Mouse (Mus musculus) forebrain, embryonic 15.5 days (tissue): ENCODE data around the gene Rnf40. TPM values are rescaled to one million over a fixed set of nuclear protein-coding genes. Genes with fewer than 3 reads are reported as not detected.

Source experiments
- ATAC-seq: fragments of 200-750 bp; cut with Nextera tagmentation; replicated peaks from 2 replicates; pipeline ENCODE4 v1.8.0; 2017; ENCODE audit warnings: mild to moderate bottlenecking, moderate TSS enrichment, moderate library complexity
- H3K27ac ChIP-seq: fragments of 300-500 bp; sonication (generic); replicated peaks from 2 replicates; pipeline ENCODE4 v1.5.1; 2015; ENCODE audit warnings: mild to moderate bottlenecking, inconsistent platforms
- H3K27me3 ChIP-seq: fragments of 300-500 bp; sonication (generic); 2 replicates; pipeline ENCODE4 v1.6.1; 2015; ENCODE audit warnings: inconsistent platforms
- H3K36me3 ChIP-seq: fragments of 300-500 bp; sonication (generic); 2 replicates; pipeline ENCODE4 v1.6.1; 2015; ENCODE audit warnings: mild to moderate bottlenecking, inconsistent platforms
- H3K4me1 ChIP-seq: fragments of 300-500 bp; sonication (generic); 2 replicates; pipeline ENCODE4 v1.6.1; 2015; ENCODE audit warnings: inconsistent platforms
- H3K4me2 ChIP-seq: fragments of 300-500 bp; sonication (generic); replicated peaks from 2 replicates; pipeline ENCODE4 v1.6.1; 2015; ENCODE audit warnings: mild to moderate bottlenecking, inconsistent platforms
- H3K4me3 ChIP-seq: fragments of 300-500 bp; sonication (generic); 2 replicates; pipeline ENCODE4 v1.5.1; 2015; ENCODE audit warnings: mild to moderate bottlenecking, inconsistent platforms
- H3K9ac ChIP-seq: fragments of 300-500 bp; sonication (generic); replicated peaks from 2 replicates; pipeline ENCODE4 v1.6.1; 2015; ENCODE audit warnings: mild to moderate bottlenecking, inconsistent platforms
- H3K9me3 ChIP-seq: fragments of 300-500 bp; sonication (generic); 2 replicates; pipeline ENCODE4 v1.6.1; 2016; ENCODE audit warnings: inconsistent platforms
- WGBS: fragments of 180-500 bp; shearing (Covaris S2); methylation state at CpG from one replicate; pipeline ENCODE4 v1.1.7; 2015; ENCODE audit warnings: mixed read lengths; 5-methylcytosine and 5-hydroxymethylcytosine counted together
- polyA plus RNA-seq: library from polyadenylated mRNA; unstranded; fragments of >200 nt; fragmentation: Nextera tagmentation; extraction: Ambion mirVana; gene quantifications from 2 replicates; pipeline ENCODE4 v1.2.1, GENCODE M21; 2015

Gene Rnf40
- polyA plus RNA-seq, 1 experiment from 2014 or later = 52.4 TPM

GRCm38 (mm10) chr7:127585031-127585430 lies 3.5 kb upstream of the Rnf40 start:
- no peaks in the 10 kb centered on the region for H3K27me3 ChIP-seq
- peaks cover 37% of the 10 kb centered on the region for H3K36me3 ChIP-seq

DNA sequence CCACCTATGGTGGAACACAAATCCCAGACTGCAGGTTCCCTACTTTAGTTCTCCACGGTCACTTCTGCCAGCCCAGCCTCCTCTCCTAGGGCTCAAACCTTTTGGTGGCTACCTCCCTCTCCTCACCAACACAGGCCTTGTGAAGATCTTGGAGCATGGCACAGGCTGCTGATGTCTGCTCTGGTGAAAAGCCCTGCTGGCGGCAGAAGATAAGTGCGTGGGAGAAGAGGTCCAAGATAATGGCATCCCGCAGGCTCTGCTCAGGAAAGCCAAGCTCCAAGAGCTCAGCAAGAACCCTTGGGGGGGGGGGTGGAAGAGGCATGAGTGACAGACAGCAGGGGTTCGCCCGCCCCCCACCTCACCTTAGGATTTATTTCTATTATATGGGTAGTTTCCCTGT lies 2.4 kb upstream of the Rnf40 start:
- H3K36me3 ChIP-seq = peaks cover 39% of the 10 kb centered on the region
- no peak overlapping the region for H3K27ac ChIP-seq
- H3K4me1 ChIP-seq = peaks cover 18% of the 10 kb centered on the region
- WGBS = 96% methylated on average over 6 of the region's 6 CpGs
- H3K4me3 ChIP-seq = no peak overlapping the region
- no peak for ATAC-seq
- H3K9ac ChIP-seq = no peak overlapping the region
- H3K4me2 ChIP-seq = no peak overlapping the region
- H3K27me3 ChIP-seq = no peaks in the 10 kb centered on the region
- no peaks in the 10 kb centered on the region for H3K9me3 ChIP-seq

More at GRCm38 (mm10) chr7:127585031-127585430, 3.5 kb upstream of the Rnf40 start:
- Histone ChIP-seq H3K4me2 (no peak overlapping the region), H3K27ac (no peak overlapping the region), H3K9me3 (no peaks in the 10 kb centered on the region), H3K4me3 (no peak overlapping the region), H3K9ac (no peak overlapping the region), H3K4me1 (peaks cover 18% of the 10 kb centered on the region)
- ATAC-seq = no peak
- WGBS = 89% methylated on average over 7 of the region's 7 CpGs

GRCm38 (mm10) chr7:127587196-127587595 lies 1.4 kb upstream of the Rnf40 start:
- Histone ChIP-seq H3K27ac (peak overlapping the region; percentile 84; the same call in 1 of the 2 replicates), H3K9ac (peak overlapping the region; percentile 48), H3K27me3 (no peaks in the 10 kb centered on the region), H3K4me3 (peak overlapping the region; percentile 72; the same call in 1 of the 2 replicates), H3K36me3 (peaks cover 43% of the 10 kb centered on the region), H3K4me2 (peak overlapping the region; percentile 86), H3K9me3 (no peaks in the 10 kb centered on the region), H3K4me1 (peaks cover 18% of the 10 kb centered on the region)
- 65% methylated on average over 5 of the region's 5 CpGs for WGBS
- no peak for ATAC-seq

GRCm38 (mm10) chr7:127588901-127589300 lies 334 bp downstream of the Rnf40 start:
- Histone ChIP-seq H3K27me3 (no peaks in the 10 kb centered on the region), H3K9me3 (no peaks in the 10 kb centered on the region), H3K27ac (peak overlapping the region; percentile 84), H3K4me3 (peak overlapping the region; percentile 72), H3K9ac (peak overlapping the region; percentile 77), H3K36me3 (peaks cover 43% of the 10 kb centered on the region), H3K4me1 (peaks cover 18% of the 10 kb centered on the region), H3K4me2 (peak overlapping the region; percentile 86)
- WGBS = 4% methylated on average over 29 of the region's 29 CpGs
- no peak for ATAC-seq

GRCm38 (mm10) chr7:127589637-127590036 lies 1.1 kb downstream of the Rnf40 start:
- no peak for ATAC-seq
- Histone ChIP-seq H3K36me3 (peaks cover 45% of the 10 kb centered on the region), H3K9ac (no peak overlapping the region)

DNA sequence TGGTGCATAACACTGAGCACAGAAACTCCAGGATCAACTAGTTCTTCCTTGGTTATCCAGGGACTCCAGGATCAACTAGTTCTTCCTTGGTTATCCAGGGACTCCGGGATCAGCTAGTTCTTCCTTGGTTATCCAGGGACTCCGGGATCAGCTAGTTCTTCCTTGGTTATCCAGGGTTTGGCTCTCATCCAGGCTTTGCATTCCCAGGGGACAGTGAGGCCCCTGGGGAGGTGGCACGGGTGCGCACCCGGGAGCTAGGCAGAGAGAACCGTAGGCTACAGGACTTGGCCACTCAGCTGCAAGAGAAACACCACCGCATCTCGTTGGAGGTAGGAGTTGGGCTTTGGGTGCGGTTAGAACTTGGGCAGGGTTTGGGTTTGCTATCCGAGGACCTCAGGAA lies 2.5 kb downstream of the Rnf40 start:
- no peak overlapping the region for H3K27ac ChIP-seq
- peaks cover 60% of the 10 kb centered on the region for H3K36me3 ChIP-seq
- ATAC-seq = no peak
- H3K4me1 ChIP-seq = peaks cover 18% of the 10 kb centered on the region
- H3K4me2 ChIP-seq = no peak overlapping the region
- no peak overlapping the region for H3K4me3 ChIP-seq
- no peaks in the 10 kb centered on the region for H3K27me3 ChIP-seq
- WGBS = 87% methylated on average over 10 of the region's 10 CpGs
- no peak overlapping the region for H3K9ac ChIP-seq
- H3K9me3 ChIP-seq = no peaks in the 10 kb centered on the region

More at GRCm38 (mm10) chr7:127589637-127590036, 1.1 kb downstream of the Rnf40 start:
- no peaks in the 10 kb centered on the region for H3K9me3 ChIP-seq
- peak overlapping the region; percentile 86 for H3K4me2 ChIP-seq
- H3K4me1 ChIP-seq = peaks cover 18% of the 10 kb centered on the region
- peak overlapping the region; percentile 72 for H3K4me3 ChIP-seq
- no peaks in the 10 kb centered on the region for H3K27me3 ChIP-seq
- WGBS = 96% methylated on average over 9 of the region's 9 CpGs
- H3K27ac ChIP-seq = no peak overlapping the region

GRCm38 (mm10) chr7:127592575-127592974 lies 4.0 kb downstream of the Rnf40 start:
- WGBS = 87% methylated on average over 14 of the region's 14 CpGs
- H3K9ac ChIP-seq = no peak overlapping the region
- peaks cover 74% of the 10 kb centered on the region for H3K36me3 ChIP-seq
- no peaks in the 10 kb centered on the region for H3K9me3 ChIP-seq
- no peak overlapping the region for H3K4me2 ChIP-seq
- no peak overlapping the region for H3K4me3 ChIP-seq
- peaks cover 13% of the 10 kb centered on the region for H3K4me1 ChIP-seq
- H3K27ac ChIP-seq = no peak overlapping the region
- no peaks in the 10 kb centered on the region for H3K27me3 ChIP-seq
- no peak for ATAC-seq

DNA sequence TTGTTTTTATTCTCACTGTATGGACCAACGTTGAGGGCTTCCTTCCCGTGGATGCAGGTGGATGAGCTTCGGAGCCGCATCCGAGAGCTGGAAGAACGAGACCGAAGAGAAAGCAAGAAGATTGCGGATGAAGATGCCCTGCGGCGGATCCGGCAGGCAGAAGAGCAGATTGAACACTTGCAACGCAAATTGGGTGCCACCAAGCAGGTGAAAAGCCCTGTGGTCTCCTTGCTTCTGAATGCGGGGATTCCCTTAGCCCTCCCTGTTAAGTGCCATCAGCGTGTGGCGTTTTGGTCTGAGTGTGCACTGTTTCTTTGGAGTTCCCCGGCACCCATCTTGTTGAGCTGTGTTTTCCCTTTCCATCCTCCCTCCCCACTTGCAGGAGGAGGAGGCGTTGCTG lies 8.2 kb downstream of the Rnf40 start:
- Histone ChIP-seq H3K27ac (no peak overlapping the region), H3K4me2 (no peak overlapping the region), H3K4me1 (no peaks in the 10 kb centered on the region), H3K9ac (no peak overlapping the region), H3K4me3 (no peak overlapping the region), H3K36me3 (peaks cover 97% of the 10 kb centered on the region), H3K27me3 (no peaks in the 10 kb centered on the region), H3K9me3 (no peaks in the 10 kb centered on the region)
- 96% methylated on average over 17 of the region's 17 CpGs for WGBS
- no peak for ATAC-seq

GRCm38 (mm10) chr7:127600612-127601011 lies 12.0 kb downstream of the Rnf40 start:
- Histone ChIP-seq H3K27me3 (no peaks in the 10 kb centered on the region), H3K27ac (no peak overlapping the region), H3K4me1 (no peaks in the 10 kb centered on the region), H3K36me3 (peaks cover 87% of the 10 kb centered on the region), H3K4me3 (no peak overlapping the region), H3K9me3 (no peaks in the 10 kb centered on the region), H3K4me2 (no peak overlapping the region), H3K9ac (no peak overlapping the region)
- 98% methylated on average over 7 of the region's 7 CpGs for WGBS
- ATAC-seq = no peak

DNA sequence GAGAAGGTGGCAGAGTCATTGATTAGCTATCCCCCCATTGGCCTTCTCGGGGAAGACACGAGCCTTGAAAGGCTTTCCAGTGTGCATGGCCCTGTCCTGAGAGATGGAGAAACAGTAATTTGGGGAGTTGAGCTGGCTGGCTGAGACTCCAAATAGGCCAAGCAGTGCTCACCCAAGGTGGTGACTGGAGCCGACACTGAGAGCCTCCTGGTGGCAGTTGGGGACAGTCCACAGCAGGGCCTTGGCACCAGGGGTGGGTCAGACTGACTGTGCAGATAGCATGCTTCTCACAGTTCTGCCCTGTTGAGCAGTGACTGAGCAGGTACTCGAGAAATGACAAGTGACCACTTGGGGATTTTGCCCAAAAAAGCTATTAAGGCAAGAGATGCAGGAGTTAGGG lies 13.2 kb downstream of the Rnf40 start:
- Histone ChIP-seq H3K27ac (no peak overlapping the region), H3K9me3 (no peaks in the 10 kb centered on the region), H3K36me3 (peaks cover 78% of the 10 kb centered on the region), H3K4me1 (no peaks in the 10 kb centered on the region), H3K4me2 (no peak overlapping the region), H3K9ac (no peak overlapping the region), H3K4me3 (no peak overlapping the region), H3K27me3 (no peaks in the 10 kb centered on the region)
- no peak for ATAC-seq
- 92% methylated on average over 4 of the region's 4 CpGs for WGBS

DNA sequence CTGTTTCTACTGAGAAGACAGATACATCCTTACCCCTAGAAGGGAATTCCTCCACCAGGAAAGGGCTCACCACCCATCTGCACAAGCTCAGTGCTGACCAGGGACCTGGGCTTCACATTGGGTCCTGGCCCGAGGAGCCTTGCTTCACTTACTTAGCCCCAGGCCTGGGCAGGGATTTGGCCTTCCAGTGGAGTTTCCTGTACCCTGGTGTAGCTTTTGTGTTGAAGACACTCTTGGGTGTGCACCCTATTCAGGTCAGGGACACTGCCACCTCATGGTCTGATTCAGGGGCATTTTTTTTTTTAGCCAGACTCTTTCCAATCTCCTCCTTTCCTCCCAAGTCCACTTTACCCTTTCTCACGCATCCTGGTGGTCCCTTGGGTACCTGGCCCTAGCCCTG lies 14.3 kb downstream of the Rnf40 start:
- 95% methylated on average over 2 of the region's 2 CpGs for WGBS

DNA sequence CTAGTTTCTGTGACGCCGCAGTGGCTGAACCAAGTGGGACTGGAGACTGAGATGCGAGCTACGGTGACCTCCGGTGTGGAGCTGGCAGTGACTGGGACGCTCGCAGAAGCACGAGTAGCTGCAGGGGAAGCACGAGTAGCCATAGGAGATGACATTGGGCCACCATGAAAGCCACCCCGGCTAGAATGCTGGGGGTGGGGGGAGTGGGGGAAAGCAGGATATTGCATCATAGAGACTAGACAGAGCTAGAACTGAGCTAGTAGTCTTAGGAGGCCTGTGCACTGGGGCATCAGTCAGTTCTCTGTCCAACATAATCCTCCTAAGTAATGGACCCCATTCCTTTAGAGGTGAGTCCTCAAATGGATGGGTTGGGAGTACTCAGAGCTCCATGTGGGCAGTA lies 15.7 kb downstream of the Rnf40 start:
- WGBS = 95% methylated on average over 10 of the region's 10 CpGs
- no peak for ATAC-seq
- Histone ChIP-seq H3K4me3 (no peak overlapping the region), H3K27ac (no peak overlapping the region), H3K27me3 (no peaks in the 10 kb centered on the region), H3K9ac (no peak overlapping the region), H3K9me3 (no peaks in the 10 kb centered on the region), H3K4me1 (no peaks in the 10 kb centered on the region), H3K36me3 (peaks cover 80% of the 10 kb centered on the region), H3K4me2 (no peak overlapping the region)

More for the DNA sequence above, 14.3 kb downstream of the Rnf40 start:
- no peaks in the 10 kb centered on the region for H3K27me3 ChIP-seq
- no peaks in the 10 kb centered on the region for H3K9me3 ChIP-seq
- no peak overlapping the region for H3K4me2 ChIP-seq
- peaks cover 78% of the 10 kb centered on the region for H3K36me3 ChIP-seq
- H3K4me1 ChIP-seq = no peaks in the 10 kb centered on the region
- no peak overlapping the region for H3K27ac ChIP-seq
- ATAC-seq = no peak
- no peak overlapping the region for H3K9ac ChIP-seq
- H3K4me3 ChIP-seq = no peak overlapping the region

DNA sequence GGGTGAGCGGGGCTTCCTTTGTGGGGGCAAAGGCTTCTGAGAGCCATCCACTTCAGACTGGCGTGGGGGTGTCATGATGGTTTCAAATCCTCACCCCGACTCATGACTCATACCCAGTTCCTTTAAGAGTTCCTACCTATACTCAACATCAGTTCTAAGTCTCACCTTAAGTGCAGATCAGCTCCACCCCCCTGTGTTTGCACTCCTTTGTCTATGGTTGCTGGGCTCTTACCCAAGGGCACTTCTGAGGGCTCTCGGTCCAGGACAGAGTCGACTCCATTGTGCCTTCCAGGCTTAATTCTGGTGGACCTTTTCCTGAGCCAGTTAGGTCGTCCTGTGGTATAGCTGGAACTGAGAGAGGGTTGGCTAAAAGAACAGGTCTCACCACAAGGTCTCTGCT lies 18.6 kb downstream of the Rnf40 start:
- H3K4me1 ChIP-seq = no peaks in the 10 kb centered on the region
- peaks cover 80% of the 10 kb centered on the region for H3K36me3 ChIP-seq
- WGBS = 83% methylated on average over 6 of the region's 6 CpGs
- ATAC-seq = no peak
- H3K9me3 ChIP-seq = no peaks in the 10 kb centered on the region
- H3K4me2 ChIP-seq = no peak overlapping the region
- no peak overlapping the region for H3K9ac ChIP-seq
- no peak overlapping the region for H3K27ac ChIP-seq
- no peak overlapping the region for H3K4me3 ChIP-seq
- H3K27me3 ChIP-seq = no peaks in the 10 kb centered on the region
